Mouse (Mus musculus) heart, adult 9 months (tissue): ENCODE results near the gene Tbc1d22a.

ENCODE experiments used
- DNase-seq, 2 experiments: peaks; one replicate each; pipeline ENCODE4 v3.0.0; 2022; ENCODE audit warnings: low spot score in 2 of 2

The Tbc1d22a gene

GRCm38 (mm10) chr15:86503413-86503812, 289.2 kb downstream of the Tbc1d22a start:
- no peak for DNase-seq

- no peak for DNase-seq
Measured at GRCm38 (mm10) chr15:86506666-86507065, 292.4 kb downstream of the Tbc1d22a start.

GRCm38 (mm10) chr15:86507546-86507945, 293.3 kb downstream of the Tbc1d22a start:
- no peak for DNase-seq

- no peak for DNase-seq
Measured at GRCm38 (mm10) chr15:86508406-86509176, 294.3 kb downstream of the Tbc1d22a start.

- no peak for DNase-seq
Measured at GRCm38 (mm10) chr15:86509601-86510000, 295.3 kb downstream of the Tbc1d22a start.

GRCm38 (mm10) chr15:86511181-86511580, 296.9 kb downstream of the Tbc1d22a start:
- DNase-seq = no peak

- DNase-seq = no peak
Measured at GRCm38 (mm10) chr15:86513336-86513735, 299.1 kb downstream of the Tbc1d22a start.

- DNase-seq = no peak
Measured at GRCm38 (mm10) chr15:86520201-86520600, 305.9 kb downstream of the Tbc1d22a start.

GRCm38 (mm10) chr15:86535356-86535755, 321.1 kb downstream of the Tbc1d22a start:
- DNase-seq = no peak

- peak; percentile 1 to 3 for DNase-seq
Measured at GRCm38 (mm10) chr15:86542371-86542770, 328.1 kb downstream of the Tbc1d22a start.

- DNase-seq = no peak
Measured at GRCm38 (mm10) chr15:86544122-86544795, 330.0 kb downstream of the Tbc1d22a start.
